Mouse (Mus musculus) MEL (cell line): ENCODE data around the gene Arid5b. TPM values are rescaled to one million over a fixed set of nuclear protein-coding genes. Genes with fewer than 3 reads are reported as not detected.
"Not testable (repeated sequence)": the region's sequence is repeated elsewhere in the genome, so short reads cannot be mapped to it uniquely, and the experiment has no call there.

Experiments
- DNase-seq: peaks from one replicate; pipeline ENCODE4 v3.0.0; 2011; ENCODE audit warnings: low read depth, low spot score
- H3K27ac ChIP-seq: 2 replicates; pipeline ENCODE4 v1.5.1; 2012; ENCODE audit warnings: low read depth, mild to moderate bottlenecking, control low read depth, low read length, moderate library complexity; ENCODE audit not compliant: control insufficient read depth
- H3K27me3 ChIP-seq, 2 experiments: fragments of 150-350 bp in 1 of 2; sonication (generic) in 1 of 2; 2 replicates each; pipeline ENCODE4 v1.6.1; 2012; ENCODE audit warnings: low read length in 2 of 2, mild to moderate bottlenecking in 2 of 2, improper control_type of control experiment in 1 of 2, moderate library complexity in 1 of 2; ENCODE audit not compliant: insufficient read depth in 2 of 2, control insufficient read depth in 1 of 2
- H3K36me3 ChIP-seq, 2 experiments: 2 replicates each; pipeline ENCODE4 v1.6.1; 2012 to 2014; ENCODE audit warnings: low read length in 2 of 2, improper control_type of control experiment in 1 of 2, inconsistent platforms in 1 of 2, mild to moderate bottlenecking in 1 of 2; ENCODE audit not compliant: insufficient read depth in 2 of 2, control insufficient read depth in 1 of 2
- H3K4me1 ChIP-seq, 2 experiments: fragments of 150-350 bp in 1 of 2; sonication (generic) in 1 of 2; 2 replicates each; pipeline ENCODE4 v1.6.1; 2012; ENCODE audit warnings: low read length in 2 of 2, improper control_type of control experiment in 1 of 2, mild to moderate bottlenecking in 1 of 2; ENCODE audit not compliant: insufficient read depth in 2 of 2, control insufficient read depth in 1 of 2
- H3K4me3 ChIP-seq, 2 experiments: fragments of 150-350 bp in 1 of 2; sonication (generic) in 1 of 2; 2 replicates each; pipeline ENCODE4 v1.5.1; 2012; ENCODE audit warnings: low read depth in 2 of 2, low read length in 2 of 2, mild to moderate bottlenecking in 2 of 2, moderate library complexity in 2 of 2, control low read depth in 1 of 2, improper control_type of control experiment in 1 of 2; ENCODE audit not compliant: control insufficient read depth in 1 of 2, insufficient read depth in 1 of 2
- H3K79me2 ChIP-seq: 2 replicates; pipeline ENCODE4 v1.6.1; 2012; ENCODE audit warnings: mild to moderate bottlenecking, low read length, moderate library complexity; ENCODE audit not compliant: control insufficient read depth, poor library complexity, insufficient read depth
- H3K9ac ChIP-seq: 2 replicates; pipeline ENCODE4 v1.6.1; 2012; ENCODE audit warnings: low read depth, mild to moderate bottlenecking, control low read depth, low read length, moderate library complexity; ENCODE audit not compliant: control insufficient read depth, poor library complexity, severe bottlenecking
- H3K9me3 ChIP-seq: fragments of 150-350 bp; sonication (generic); replicated peaks from 2 replicates; pipeline ENCODE4 v1.6.1; 2012; ENCODE audit warnings: mild to moderate bottlenecking, low read length, improper control_type of control experiment, moderate library complexity; ENCODE audit not compliant: insufficient read depth
- CHD1 ChIP-seq: IDR thresholded peaks from 2 replicates; pipeline ENCODE4 v1.6.1; 2012; ENCODE audit warnings: low read depth, mild to moderate bottlenecking, inconsistent platforms, low read length, improper control_type of control experiment
- CHD2 ChIP-seq: IDR thresholded peaks from 2 replicates; pipeline ENCODE4 v1.6.1; 2011; ENCODE audit warnings: low read length, improper control_type of control experiment
- CTCF ChIP-seq, 3 experiments: IDR thresholded peaks in 2 of 3; conservative IDR thresholded peaks in 1 of 3; 2 replicates each; pipeline ENCODE4 v1.5.1; 2011 to 2012; ENCODE audit warnings: low read length in 3 of 3, low read depth in 2 of 3, mild to moderate bottlenecking in 2 of 3, improper control_type of control experiment in 1 of 3, inconsistent platforms in 1 of 3, mixed read lengths in 1 of 3, moderate library complexity in 1 of 3; ENCODE audit not compliant: control insufficient read depth in 1 of 3, insufficient read depth in 1 of 3, poor library complexity in 1 of 3, severe bottlenecking in 1 of 3
- E2F4 ChIP-seq: IDR thresholded peaks from 2 replicates; pipeline ENCODE4 v1.6.1; 2011; ENCODE audit warnings: low read depth, low read length, improper control_type of control experiment, borderline replicate concordance
- EP300 ChIP-seq, 2 experiments: IDR thresholded peaks; 2 replicates each; pipeline ENCODE4 v1.6.1; 2011; ENCODE audit warnings: improper control_type of control experiment in 2 of 2, low read length in 2 of 2, low read depth in 1 of 2, mild to moderate bottlenecking in 1 of 2
- ETS1 ChIP-seq: IDR thresholded peaks from 2 replicates; pipeline ENCODE4 v1.6.1; 2012; ENCODE audit warnings: low read depth, mild to moderate bottlenecking, inconsistent platforms, low read length, improper control_type of control experiment, moderate library complexity
- GATA1 ChIP-seq: IDR thresholded peaks from 2 replicates; pipeline ENCODE4 v1.6.1; 2011; ENCODE audit warnings: low read depth, low read length, improper control_type of control experiment
- HCFC1 ChIP-seq: IDR thresholded peaks from 2 replicates; pipeline ENCODE4 v1.6.1; 2012; ENCODE audit warnings: low read depth, mild to moderate bottlenecking, inconsistent platforms, low read length, improper control_type of control experiment, moderate library complexity
- MAX ChIP-seq: IDR thresholded peaks from 2 replicates; pipeline ENCODE4 v1.6.1; 2011; ENCODE audit warnings: low read length, improper control_type of control experiment
- MXI1 ChIP-seq: IDR thresholded peaks from 2 replicates; pipeline ENCODE4 v1.6.1; 2011; ENCODE audit warnings: mild to moderate bottlenecking, low read depth, low read length, improper control_type of control experiment
- MYC ChIP-seq: IDR thresholded peaks from 2 replicates; pipeline ENCODE4 v1.6.1; 2011; ENCODE audit warnings: low read depth, mild to moderate bottlenecking, low read length, improper control_type of control experiment, moderate library complexity
- NELFE ChIP-seq: IDR thresholded peaks from 2 replicates; pipeline ENCODE4 v1.6.1; 2011; ENCODE audit warnings: low read depth, low read length, improper control_type of control experiment
- POLR2A ChIP-seq, 2 experiments: IDR thresholded peaks; 2 replicates each; pipeline ENCODE4 v1.6.1; 2011 to 2012; ENCODE audit warnings: low read length in 2 of 2, mild to moderate bottlenecking in 2 of 2, control low read depth in 1 of 2, improper control_type of control experiment in 1 of 2, low read depth in 1 of 2, moderate library complexity in 1 of 2; ENCODE audit not compliant: control insufficient read depth in 1 of 2, insufficient read depth in 1 of 2, poor library complexity in 1 of 2
- POLR2AphosphoS2 ChIP-seq: IDR thresholded peaks from 2 replicates; pipeline ENCODE4 v1.6.1; 2011; ENCODE audit warnings: low read length, improper control_type of control experiment
- POLR2AphosphoS5 ChIP-seq: IDR thresholded peaks from 2 replicates; pipeline ENCODE4 v1.6.1; 2012; ENCODE audit warnings: low read depth, borderline replicate concordance, mild to moderate bottlenecking, inconsistent platforms, low read length, moderate library complexity, mixed read lengths
- RAD21 ChIP-seq: IDR thresholded peaks from 2 replicates; pipeline ENCODE4 v1.6.1; 2011; ENCODE audit warnings: mild to moderate bottlenecking, low read depth, low read length, improper control_type of control experiment
- RCOR1 ChIP-seq: IDR thresholded peaks from 2 replicates; pipeline ENCODE4 v1.6.1; 2012; ENCODE audit warnings: low read depth, mild to moderate bottlenecking, inconsistent platforms, low read length, improper control_type of control experiment
- SIN3A ChIP-seq: IDR thresholded peaks from 2 replicates; pipeline ENCODE4 v1.6.1; 2012; ENCODE audit warnings: low read length, improper control_type of control experiment, inconsistent platforms
- TCF12 ChIP-seq: IDR thresholded peaks from 2 replicates; pipeline ENCODE4 v1.6.1; 2014; ENCODE audit warnings: low read depth, mild to moderate bottlenecking, inconsistent platforms, low read length, improper control_type of control experiment, moderate library complexity
- UBTF ChIP-seq: IDR thresholded peaks from 2 replicates; pipeline ENCODE4 v1.6.1; 2012; ENCODE audit warnings: low read depth, mild to moderate bottlenecking, inconsistent platforms, low read length, improper control_type of control experiment, moderate library complexity, borderline replicate concordance; ENCODE audit not compliant: insufficient read depth
- USF2 ChIP-seq, 2 experiments: IDR thresholded peaks; 2 replicates each; pipeline ENCODE4 v1.6.1; 2011 to 2012; ENCODE audit warnings: improper control_type of control experiment in 2 of 2, low read length in 2 of 2, borderline replicate concordance in 1 of 2, inconsistent platforms in 1 of 2, low read depth in 1 of 2, mild to moderate bottlenecking in 1 of 2; ENCODE audit not compliant: insufficient read depth in 1 of 2
- ZC3H11A ChIP-seq: IDR thresholded peaks from 2 replicates; pipeline ENCODE4 v1.6.1; 2012; ENCODE audit warnings: low read depth, mild to moderate bottlenecking, inconsistent platforms, low read length, improper control_type of control experiment
- ZKSCAN1 ChIP-seq: IDR thresholded peaks from 2 replicates; pipeline ENCODE4 v1.6.1; 2012; ENCODE audit warnings: low read depth, mild to moderate bottlenecking, inconsistent platforms, low read length, improper control_type of control experiment, moderate library complexity
- ZMIZ1 ChIP-seq: IDR thresholded peaks from 2 replicates; pipeline ENCODE4 v1.6.1; 2012; ENCODE audit warnings: low read depth, mild to moderate bottlenecking, inconsistent platforms, low read length, improper control_type of control experiment, moderate library complexity
- polyA plus RNA-seq, 2 experiments: library from polyadenylated mRNA; stranded (reverse) in 1 of 2; unstranded in 1 of 2; fragments of >175 nt in 1 of 2; fragments of >200 nt in 1 of 2; gene quantifications; 2 replicates each; pipeline versions ENCODE4 v1.2.1 to v1.2.4; 2012; ENCODE audit warnings: low replicate concordance in 2 of 2, low read depth in 1 of 2; ENCODE audit not compliant: insufficient read length in 2 of 2, insufficient read depth in 1 of 2, missing spikeins in 1 of 2
- total RNA-seq: library from RNA; depleted of rRNA; stranded (reverse); fragments of 300-350 nt; gene quantifications from 2 replicates; pipeline ENCODE4 v1.2.3, GENCODE M21; 2012

Gene Arid5b
- total and polyA plus RNA-seq, 3 experiments, result 0.03 TPM; not detected in 2

DNA sequence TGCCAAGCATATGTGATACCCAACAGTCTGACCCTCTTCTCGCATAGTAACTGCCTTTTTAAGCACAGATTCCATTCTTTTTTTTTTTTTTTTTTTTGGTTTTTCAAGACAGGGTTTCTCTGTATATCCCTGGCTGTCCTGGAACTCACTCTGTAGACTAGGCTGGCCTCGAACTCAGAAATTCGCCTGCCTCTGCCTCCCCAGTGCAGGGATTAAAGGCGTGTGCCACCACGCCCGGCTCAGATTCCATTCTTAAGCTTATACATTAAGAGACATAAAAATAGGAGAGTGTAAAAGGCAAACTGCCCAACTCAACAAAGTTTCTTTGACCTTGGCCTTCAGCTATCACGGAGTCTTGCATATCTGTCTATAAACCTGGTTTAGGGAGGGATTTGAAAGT, 178.7 kb downstream of the Arid5b start:
- not testable (repeated sequence) for H3K4me3 ChIP-seq, H3K9me3 ChIP-seq, H3K9ac ChIP-seq, H3K27me3 ChIP-seq, H3K36me3 ChIP-seq, DNase-seq, H3K4me1 ChIP-seq, H3K27ac ChIP-seq, H3K79me2 ChIP-seq

DNA sequence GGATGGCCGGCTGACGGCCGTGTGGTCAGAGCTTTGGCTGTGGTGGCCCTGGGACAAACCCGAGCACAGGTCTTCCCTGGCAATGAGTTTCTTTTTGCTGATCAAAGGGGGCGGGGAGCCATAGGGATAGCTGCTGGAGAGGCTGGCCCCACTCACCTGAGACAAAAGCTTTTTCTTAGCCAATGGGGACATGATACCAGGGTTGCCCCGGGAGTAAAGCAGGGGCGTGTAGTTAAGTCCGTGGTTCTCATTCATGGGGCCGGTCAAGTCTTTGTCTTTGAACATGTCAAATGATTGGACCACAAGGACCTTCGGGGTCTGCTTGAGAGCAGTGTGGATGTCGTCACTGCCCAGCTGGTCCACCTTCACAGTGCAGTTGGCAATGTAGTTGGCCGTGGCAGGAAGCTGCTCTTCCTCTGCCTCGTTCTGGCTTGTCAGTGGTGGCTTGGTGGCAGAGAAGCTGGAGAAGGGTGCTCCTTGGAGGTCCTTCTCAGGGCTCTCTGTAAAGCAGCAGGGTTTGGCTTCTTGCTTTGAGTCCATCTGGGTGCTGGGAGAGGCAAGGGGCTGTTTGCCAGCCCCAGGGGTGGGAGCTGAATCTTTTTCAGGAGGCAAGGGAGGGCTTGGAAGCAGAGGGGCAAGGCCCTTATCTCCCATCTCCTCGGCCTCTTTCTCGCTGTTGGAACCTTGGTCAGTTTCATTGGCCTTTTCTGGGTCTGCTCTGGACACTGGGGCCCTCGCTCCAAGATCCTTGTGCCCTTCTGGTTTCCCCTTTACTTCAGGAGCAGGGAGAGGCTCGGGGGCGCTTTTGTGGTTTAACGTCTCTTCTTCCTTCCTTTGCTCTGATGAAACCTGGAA, 180.5 kb downstream of the Arid5b start:
- no peak overlapping the region for H3K27ac ChIP-seq
- no peak overlapping the region for H3K4me3 ChIP-seq
- no peaks in the 10 kb centered on the region for H3K36me3 ChIP-seq
- H3K27me3 ChIP-seq, result no peaks in the 10 kb centered on the region; a peak in 1 of 4 replicates
- no peaks in the 10 kb centered on the region for H3K79me2 ChIP-seq
- no peaks in the 10 kb centered on the region for H3K9me3 ChIP-seq
- DNase-seq, result no peak
- no peak for TF ChIP-seq CTCF (IDR thresholded peaks at IDR 0.05 in 2 of 3, conservative IDR thresholded peaks at IDR 0.05 in 1 of 3; ENCODE audit: control insufficient read depth in 1 of 3, insufficient read depth in 1 of 3, low read depth in 2 of 3, low read length in 3 of 3, poor library complexity in 1 of 3, severe bottlenecking in 1 of 3)
- no peak for TF ChIP-seq ZC3H11A
- no peak for TF ChIP-seq GATA1
- TF ChIP-seq ZKSCAN1, result no peak
- TF ChIP-seq MAX, result no peak
- no peak for TF ChIP-seq POLR2A (IDR thresholded peaks at IDR 0.05; ENCODE audit: control insufficient read depth in 1 of 2, insufficient read depth in 1 of 2, low read depth in 1 of 2, low read length in 2 of 2, poor library complexity in 1 of 2)
- TF ChIP-seq SIN3A, result no peak
- no peak for TF ChIP-seq POLR2AphosphoS5
- TF ChIP-seq RAD21, result no peak
- TF ChIP-seq TCF12, result no peak
- TF ChIP-seq E2F4, result no peak
- TF ChIP-seq NELFE, result no peak
- H3K4me1 ChIP-seq, result no peaks in the 10 kb centered on the region
- no peak overlapping the region for H3K9ac ChIP-seq

DNA sequence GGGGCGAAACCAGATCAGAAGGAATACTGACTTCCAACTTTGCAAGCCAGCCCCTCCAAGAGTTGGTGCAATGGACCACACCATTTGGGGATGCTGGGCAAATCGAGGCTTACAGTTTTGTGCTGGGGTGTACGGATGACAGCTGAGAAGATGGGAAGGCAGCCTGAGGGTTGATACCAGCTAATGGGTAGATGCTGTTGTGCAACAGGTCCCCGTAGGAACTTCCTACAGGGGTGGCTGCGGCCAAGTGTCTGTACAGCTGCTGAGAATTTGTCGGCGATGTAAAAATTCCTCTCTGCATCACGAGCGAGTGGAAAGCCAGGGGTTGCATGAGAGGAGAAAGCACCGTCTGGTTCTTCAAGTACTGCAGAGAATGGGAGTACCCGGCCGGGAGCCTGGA, 182.1 kb downstream of the Arid5b start:
- Histone ChIP-seq H3K9ac (no peak overlapping the region), H3K36me3 (no peaks in the 10 kb centered on the region), H3K9me3 (no peaks in the 10 kb centered on the region), H3K4me1 (no peaks in the 10 kb centered on the region), H3K4me3 (no peak overlapping the region), H3K27me3 (no peaks in the 10 kb centered on the region; a peak in 1 of 4 replicates), H3K79me2 (no peaks in the 10 kb centered on the region), H3K27ac (no peak overlapping the region)
- no peak for DNase-seq
- no peak for TF ChIP-seq TCF12
- no peak for TF ChIP-seq SIN3A
- no peak for TF ChIP-seq POLR2AphosphoS2
- TF ChIP-seq HCFC1, result no peak
- TF ChIP-seq NELFE, result no peak
- no peak for TF ChIP-seq CTCF (IDR thresholded peaks at IDR 0.05 in 2 of 3, conservative IDR thresholded peaks at IDR 0.05 in 1 of 3; ENCODE audit: control insufficient read depth in 1 of 3, insufficient read depth in 1 of 3, low read depth in 2 of 3, low read length in 3 of 3, poor library complexity in 1 of 3, severe bottlenecking in 1 of 3)
- TF ChIP-seq USF2 (IDR thresholded peaks at IDR 0.05; ENCODE audit: borderline replicate concordance in 1 of 2, insufficient read depth in 1 of 2, low read depth in 1 of 2, low read length in 2 of 2), result no peak
- no peak for TF ChIP-seq EP300 (IDR thresholded peaks at IDR 0.05; ENCODE audit: low read depth in 1 of 2, low read length in 2 of 2)
- TF ChIP-seq RCOR1, result no peak
- no peak for TF ChIP-seq CHD2
- no peak for TF ChIP-seq MYC
- TF ChIP-seq CHD1, result no peak
- TF ChIP-seq MXI1, result no peak
- no peak for TF ChIP-seq ETS1
- TF ChIP-seq UBTF, result no peak
- TF ChIP-seq ZMIZ1, result no peak
